ENCODE assay signal across 8 mouse cellular contexts in the genomic region with DNA sequence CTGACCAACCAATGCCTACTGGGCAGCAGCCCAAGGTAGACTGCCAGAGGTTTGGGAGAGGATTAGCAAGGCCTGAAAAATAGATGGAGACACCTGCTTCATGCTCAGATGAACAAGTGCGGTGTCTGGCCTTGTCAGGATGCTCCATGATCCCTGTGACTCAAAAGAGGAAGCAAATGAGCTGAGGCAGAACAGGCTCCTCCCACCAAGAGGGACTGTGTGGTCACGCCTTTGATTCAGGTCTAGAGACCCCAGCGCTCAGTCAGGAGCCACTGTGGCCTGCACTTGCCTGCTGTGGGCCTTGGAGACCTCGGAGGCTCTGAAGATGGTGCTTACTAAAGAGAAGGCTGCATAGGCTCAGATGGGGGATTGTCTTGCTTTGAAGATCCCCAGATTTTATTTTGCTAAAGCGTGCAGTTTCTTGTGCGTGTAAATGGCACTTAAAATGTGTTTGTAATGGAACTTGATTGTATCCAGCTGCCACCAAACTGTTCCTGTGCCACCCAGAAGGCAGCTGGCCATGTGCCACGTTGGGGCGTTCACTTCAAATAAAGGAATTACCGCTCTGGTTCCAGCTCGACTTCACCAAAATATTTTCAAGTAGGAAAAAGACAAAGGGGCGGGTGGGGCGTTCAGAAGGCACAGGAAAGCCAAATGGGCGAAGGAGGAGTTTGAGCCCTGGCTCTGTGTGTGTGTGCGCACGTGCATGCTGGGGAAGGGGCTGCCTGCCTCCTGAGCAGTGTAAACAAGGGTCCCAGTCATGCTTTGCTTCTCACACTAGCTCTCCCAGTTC. TPM values are rescaled to one million over a fixed set of nuclear protein-coding genes. Genes with fewer than 3 reads are reported as not detected.
A peak's percentile ranks its signal among the peaks of the same experiment; 100 is the strongest.
DNase-seq lines count a peak whose midpoint lies in the region; ATAC-seq and TF ChIP-seq lines count a peak whose summit lies in the region.

No protein-coding gene starts in this region.

- intact Hi-C loops in left cerebral cortex, adult 2 months (cut with DNase I): no loop called here

- no peak for TF ChIP-seq CTCF in left cerebral cortex, adult 2 months (IDR thresholded peaks at IDR 0.05)

- 18% methylated on average over 15 of the region's 15 CpGs for WGBS in forebrain, embryonic 16.5 days
- WGBS in hindbrain, embryonic 14.5 days: 38% methylated on average over 15 of the region's 15 CpGs
- 48% methylated on average over 15 of the region's 15 CpGs for WGBS in midbrain, embryonic 14.5 days

- no peak overlapping the region for H3K4me3 ChIP-seq in forebrain, embryonic 16.5 days (replicated peaks; ENCODE audit: low read length)
- H3K4me3 ChIP-seq in hindbrain, embryonic 14.5 days (replicated peaks; ENCODE audit: low read length): no peak overlapping the region
- H3K4me3 ChIP-seq in left cerebral cortex, adult 2 months: no peak overlapping the region
- no peak overlapping the region for H3K4me3 ChIP-seq in midbrain, embryonic 14.5 days (replicated peaks; ENCODE audit: low read depth, low read length)

- H3K9me3 ChIP-seq in forebrain, embryonic 16.5 days (ENCODE audit: control insufficient read depth, low read length): no peaks in the 10 kb centered on the region
- H3K9me3 ChIP-seq in hindbrain, embryonic 14.5 days (ENCODE audit: control insufficient read depth, low read length): no peaks in the 10 kb centered on the region
- H3K9me3 ChIP-seq in midbrain, embryonic 14.5 days (ENCODE audit: control insufficient read depth, low read length): no peaks in the 10 kb centered on the region

- peak overlapping the region; percentile 80 for H3K27ac ChIP-seq in forebrain, embryonic 16.5 days (ENCODE audit: low read length)
- peak overlapping the region; percentile 72 for H3K27ac ChIP-seq in hindbrain, embryonic 14.5 days
- H3K27ac ChIP-seq in left cerebral cortex, adult 2 months: peak overlapping the region; percentile 82
- H3K27ac ChIP-seq in midbrain, embryonic 14.5 days (replicated peaks; ENCODE audit: low read depth, low read length): peak overlapping the region; percentile 70

- no peaks in the 10 kb centered on the region for H3K27me3 ChIP-seq in forebrain, embryonic 16.5 days (replicated peaks; ENCODE audit: control insufficient read depth, insufficient read depth, low read length)
- H3K27me3 ChIP-seq in hindbrain, embryonic 14.5 days (ENCODE audit: control insufficient read depth, insufficient read depth, low read length): no peaks in the 10 kb centered on the region
- no peaks in the 10 kb centered on the region for H3K27me3 ChIP-seq in midbrain, embryonic 14.5 days (ENCODE audit: control insufficient read depth, insufficient read depth, low read length)

- no peak overlapping the region; the same call in 1 of the 2 replicates for H3K4me2 ChIP-seq in forebrain, embryonic 16.5 days (ENCODE audit: low read length)
- no peak overlapping the region for H3K4me2 ChIP-seq in hindbrain, embryonic 14.5 days (replicated peaks)
- H3K4me2 ChIP-seq in midbrain, embryonic 14.5 days (ENCODE audit: low read length): no peak overlapping the region

- peak; percentile 87 for ATAC-seq in forebrain, embryonic 16.5 days
- ATAC-seq in hindbrain, embryonic 14.5 days (ENCODE audit: low FRiP score): peak; percentile 52; the same call in 1 of the 2 replicates
- ATAC-seq in midbrain, embryonic 14.5 days (ENCODE audit: low FRiP score, low TSS enrichment): no peak

- H3K36me3 ChIP-seq in forebrain, embryonic 16.5 days (ENCODE audit: control insufficient read depth, insufficient read depth): peaks cover 11% of the 10 kb centered on the region
- peaks cover 34% of the 10 kb centered on the region for H3K36me3 ChIP-seq in hindbrain, embryonic 14.5 days (replicated peaks; ENCODE audit: control insufficient read depth, insufficient read depth)
- peaks cover 26% of the 10 kb centered on the region for H3K36me3 ChIP-seq in midbrain, embryonic 14.5 days (ENCODE audit: control insufficient read depth, insufficient read depth, low read length)

- H3K4me1 ChIP-seq in forebrain, embryonic 16.5 days (replicated peaks; ENCODE audit: control insufficient read depth, insufficient read depth, low read length): peaks cover 17% of the 10 kb centered on the region
- peaks cover 13% of the 10 kb centered on the region; the same call in 1 of the 2 replicates for H3K4me1 ChIP-seq in hindbrain, embryonic 14.5 days (replicated peaks; ENCODE audit: control insufficient read depth, insufficient read depth, low read length)
- 0 out of 2 replicates have a peak, but pooled peaks cover 3% of the 10 kb centered on the region for H3K4me1 ChIP-seq in midbrain, embryonic 14.5 days (ENCODE audit: control insufficient read depth, insufficient read depth, low read length)

- DNase-seq in embryo, embryonic 11 days: peak; percentile 19
- no peak for DNase-seq in embryo, embryonic 10 days (ENCODE audit: low spot score)
- DNase-seq in adrenal gland, postnatal 25 days: peak; percentile 64
- DNase-seq in hindbrain, embryonic 14.5 days (ENCODE audit: low spot score): peak; percentile 59
- DNase-seq in left cerebral cortex, adult 2 months (ENCODE audit: extremely low spot score in 1 of 2, low spot score in 2 of 2): peak; percentile 45 to 49
- peak; percentile 64 for DNase-seq in midbrain, embryonic 14.5 days
- peak; percentile 54 to 76 for DNase-seq in urinary bladder, postnatal 4 days (ENCODE audit: low spot score in 2 of 2)

- no peak overlapping the region for H3K9ac ChIP-seq in forebrain, embryonic 16.5 days (replicated peaks; ENCODE audit: low read depth, low read length)
- no peak overlapping the region for H3K9ac ChIP-seq in hindbrain, embryonic 14.5 days
- H3K9ac ChIP-seq in midbrain, embryonic 14.5 days (replicated peaks; ENCODE audit: low read length): no peak overlapping the region

RNA-seq across cellular contexts. Expression of gene Cyth1, which starts 6.0 kb away (rescaled TPM):
- total RNA-seq in adrenal gland, postnatal 25 days (2021): 28.9 and 42.2 TPM in 2 replicates
- polyA plus RNA-seq in forebrain, embryonic 16.5 days (2015; fragmentation: Nextera tagmentation; extraction: Ambion mirVana): 32.1 and 35.2 TPM in 2 replicates
- 18.1 and 18.7 TPM in 2 replicates for polyA plus RNA-seq in hindbrain, embryonic 14.5 days (2014; fragmentation: Nextera tagmentation; extraction: Ambion mirVana)
- 10 to 100 TPM; 65.2 to 69.3 TPM for total RNA-seq in left cerebral cortex, adult 2 months (2021)
- 23.3 and 33.3 TPM in 2 replicates for polyA plus RNA-seq in midbrain, embryonic 14.5 days (2014; fragmentation: Nextera tagmentation; extraction: Ambion mirVana)

RNA-seq across cellular contexts. Expression of gene Usp36, which starts 35.7 kb away (rescaled TPM):
- 23.1 and 25.0 TPM in 2 replicates for total RNA-seq in adrenal gland, postnatal 25 days (2021)
- 15.8 and 20.2 TPM in 2 replicates for polyA plus RNA-seq in forebrain, embryonic 16.5 days (2015; fragmentation: Nextera tagmentation; extraction: Ambion mirVana)
- polyA plus RNA-seq in hindbrain, embryonic 14.5 days (2014; fragmentation: Nextera tagmentation; extraction: Ambion mirVana): 11.9 and 13.6 TPM in 2 replicates
- total RNA-seq in left cerebral cortex, adult 2 months (2021): 10 to 100 TPM; 32.1 to 33.1 TPM
- 11.7 and 13.4 TPM in 2 replicates for polyA plus RNA-seq in midbrain, embryonic 14.5 days (2014; fragmentation: Nextera tagmentation; extraction: Ambion mirVana)
